Mouse (Mus musculus) monocyte, adult 2 months (primary cell): ENCODE data around the gene Serpina1f.
"Not testable (repeated sequence)": the region's sequence is repeated elsewhere in the genome, so short reads cannot be mapped to it uniquely, and the experiment has no call there.

Experiments
- DNase-seq, 2 experiments: peaks; one replicate each; pipeline ENCODE4 v3.0.0; 2022; ENCODE audit warnings: low spot score in 2 of 2, low read depth in 1 of 2

The Serpina1f gene

DNA sequence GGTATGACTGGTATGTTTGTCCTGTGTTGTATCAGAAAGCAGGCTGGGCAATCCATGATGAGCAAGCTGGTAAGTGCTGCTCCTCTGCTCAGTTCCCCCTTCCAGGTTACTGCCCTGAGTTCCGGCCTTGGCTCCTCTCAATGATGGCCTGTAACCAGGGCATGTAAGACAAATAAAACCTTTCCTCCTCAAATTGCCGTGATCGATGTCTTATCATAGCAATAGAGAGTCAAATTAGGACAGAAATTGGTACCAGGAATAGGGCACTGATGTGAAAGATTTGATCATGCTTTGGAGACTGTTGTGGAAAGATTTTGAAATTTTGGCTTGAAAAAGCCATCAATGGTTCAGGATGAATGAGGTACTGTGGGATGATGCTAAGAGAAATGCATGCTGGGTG lies 30.0 kb downstream of the Serpina1f start:
- DNase-seq = no peak

- not testable (repeated sequence) for DNase-seq
Measured at GRCm38 (mm10) chr12:103662053-103662452, 33.3 kb downstream of the Serpina1f start.

GRCm38 (mm10) chr12:103660076-103660475 lies 35.3 kb downstream of the Serpina1f start:
- DNase-seq = no peak

DNA sequence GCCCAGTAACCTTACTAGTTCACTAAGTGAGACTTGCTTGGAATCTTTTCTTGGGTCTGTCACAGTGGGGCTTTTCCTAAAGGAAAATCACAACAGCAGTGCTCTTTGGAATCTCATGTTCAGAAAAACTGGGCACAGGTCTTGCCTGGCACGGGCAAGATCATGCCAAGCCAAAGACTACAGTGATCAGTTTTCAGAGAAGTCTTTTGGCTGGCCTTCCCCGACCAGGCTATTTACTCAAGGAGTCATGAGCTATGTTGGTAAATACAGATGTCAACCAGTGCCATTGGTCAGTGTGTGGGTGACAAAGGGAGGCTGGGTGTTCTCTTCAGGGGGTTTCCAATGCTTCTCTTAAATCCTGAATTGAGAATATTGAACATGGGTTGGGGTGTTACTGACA lies 36.2 kb downstream of the Serpina1f start:
- DNase-seq = no peak

GRCm38 (mm10) chr12:103657991-103658390 lies 37.3 kb downstream of the Serpina1f start:
- no peak for DNase-seq

DNA sequence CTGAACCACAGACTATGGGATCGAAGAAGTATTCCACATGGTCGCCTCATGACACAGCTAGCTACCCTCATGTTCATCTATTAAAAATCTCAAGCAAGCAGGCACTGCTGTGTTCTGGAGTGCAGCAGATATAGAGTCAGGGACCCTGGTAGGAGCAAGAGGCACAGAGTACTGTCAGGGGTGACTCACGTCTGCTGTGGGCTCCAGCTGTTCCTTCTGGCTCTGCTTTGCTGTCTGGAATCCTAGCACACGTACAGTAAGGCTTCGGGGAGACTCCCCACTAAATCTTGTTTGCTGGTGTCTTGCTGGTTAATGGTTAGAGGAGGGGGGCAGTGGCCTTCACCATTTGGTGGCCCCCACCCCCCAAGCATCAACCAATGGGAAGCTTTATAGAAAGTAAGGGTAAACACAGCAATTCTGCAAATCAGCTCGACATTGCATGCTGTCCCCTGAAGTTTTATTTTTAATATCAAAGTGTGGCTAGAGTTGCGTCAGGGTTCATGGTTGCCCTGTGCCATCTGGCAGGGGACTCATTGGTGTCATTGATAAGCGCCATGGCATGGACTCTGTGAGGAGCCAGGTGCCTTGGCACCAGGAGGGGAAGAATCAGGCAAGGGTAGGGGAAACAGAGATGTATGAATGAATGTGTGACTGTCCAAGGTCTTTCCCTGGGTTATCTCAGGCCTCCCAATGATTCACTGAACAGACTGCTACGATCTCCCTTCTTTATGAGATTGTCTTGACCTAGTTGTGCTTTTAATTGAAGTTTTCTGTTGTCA lies 38.3 kb downstream of the Serpina1f start, which contains the start of gene Serpina6:
TSS of gene Serpina6 (minus strand) at position 365 of the 779 bp plus-strand sequence.
- DNase-seq = no peak

DNA sequence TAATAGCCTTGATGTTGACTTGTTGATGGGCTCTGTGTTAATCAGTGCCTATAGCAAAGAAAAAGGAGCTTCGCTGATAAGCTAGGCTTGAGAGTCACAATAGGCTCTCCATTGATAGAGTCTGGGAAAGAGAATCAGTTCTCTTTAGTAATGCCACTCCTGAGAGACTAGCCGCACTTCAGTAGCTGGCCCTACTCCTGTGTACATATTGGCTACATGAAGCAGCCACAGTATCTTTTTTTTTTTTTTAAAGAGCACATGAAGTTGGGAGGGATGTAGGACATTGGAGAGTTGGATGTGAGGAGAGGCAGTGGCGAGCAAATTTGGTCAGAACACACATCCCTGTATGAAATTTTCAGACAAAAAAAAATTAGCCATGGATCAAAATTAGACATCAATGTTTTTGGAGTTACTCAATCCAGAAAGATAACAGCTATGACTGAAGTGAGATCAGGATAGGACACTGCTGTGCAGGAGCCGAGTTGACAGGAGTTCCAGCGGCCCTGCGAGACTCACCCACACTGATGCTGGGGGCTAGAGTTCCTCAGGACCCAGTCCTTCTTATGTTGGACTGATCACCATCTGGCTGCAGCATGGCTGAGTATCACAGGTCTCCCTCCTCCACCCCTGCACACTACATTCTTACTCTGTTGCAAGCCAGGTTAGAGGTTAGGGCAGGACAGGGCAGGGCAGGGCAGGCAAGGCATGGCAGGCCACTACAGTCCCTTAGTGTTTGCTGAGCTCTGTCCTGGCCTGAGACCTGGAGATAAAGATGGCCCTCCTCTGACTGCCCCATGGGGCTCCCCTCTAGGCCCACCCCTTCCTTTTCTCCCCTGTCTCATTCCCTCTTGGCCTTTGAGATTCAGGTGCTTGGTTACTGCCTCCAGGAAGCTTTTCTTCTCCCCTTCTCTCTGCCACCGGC lies 39.9 kb downstream of the Serpina1f start:
- no peak for DNase-seq

- no peak for DNase-seq
Measured at GRCm38 (mm10) chr12:103653836-103654235, 41.5 kb downstream of the Serpina1f start.

DNA sequence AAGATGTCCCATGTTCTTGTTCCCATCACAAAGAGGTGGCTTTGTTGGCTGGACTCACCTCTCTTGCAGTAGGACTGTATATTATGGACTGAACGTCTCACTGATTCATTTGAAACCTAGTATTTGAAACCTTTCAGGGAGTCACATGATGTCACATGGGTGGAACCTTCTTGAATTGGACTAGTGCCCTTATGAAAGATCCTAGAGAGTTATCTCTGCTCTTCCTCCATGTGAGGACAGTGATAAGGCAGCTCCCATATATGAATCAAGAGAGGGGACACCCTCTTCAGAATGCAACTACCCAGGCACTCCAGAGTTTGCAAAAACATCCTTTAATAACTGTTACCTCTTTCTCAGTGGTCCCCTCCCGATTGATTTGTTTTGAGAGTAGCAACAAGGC lies 49.0 kb downstream of the Serpina1f start:
- DNase-seq = no peak

- no peak for DNase-seq
Measured at GRCm38 (mm10) chr12:103644601-103645000, 50.7 kb downstream of the Serpina1f start.

GRCm38 (mm10) chr12:103643818-103644217 lies 51.5 kb downstream of the Serpina1f start:
- no peak for DNase-seq

DNA sequence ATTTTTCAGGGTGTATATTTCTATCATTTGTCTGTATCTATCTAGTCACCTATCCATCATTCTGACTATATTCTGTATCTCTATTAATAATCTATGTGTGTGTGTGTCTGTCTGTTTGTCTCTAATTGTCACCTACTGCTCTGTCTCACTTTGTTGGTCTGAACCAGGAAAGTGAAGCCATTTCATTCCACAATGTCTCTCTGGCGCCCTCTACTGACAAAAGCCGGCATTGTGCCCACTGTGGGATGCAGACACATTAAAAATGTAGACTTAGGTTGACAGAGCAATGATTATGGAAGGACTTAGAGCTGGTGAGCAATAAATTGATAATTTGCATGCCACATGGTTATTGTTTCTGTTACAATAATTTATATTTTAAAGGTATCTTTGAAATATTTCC lies 52.0 kb downstream of the Serpina1f start:
- no peak for DNase-seq
